Mouse (Mus musculus): ENCODE data around the gene Adamts18. TPM values are rescaled to one million over a fixed set of nuclear protein-coding genes. Genes with fewer than 3 reads are reported as not detected.

Adamts18 gene
- polyA plus RNA-seq (2014; fragmentation: Illumina TruSeq; extraction: RNeasy Lipid Tissue Mini Kit (QIAGEN cat#74804); ENCODE audit: low read depth, low replicate concordance) = 0.19 TPM

DNA sequence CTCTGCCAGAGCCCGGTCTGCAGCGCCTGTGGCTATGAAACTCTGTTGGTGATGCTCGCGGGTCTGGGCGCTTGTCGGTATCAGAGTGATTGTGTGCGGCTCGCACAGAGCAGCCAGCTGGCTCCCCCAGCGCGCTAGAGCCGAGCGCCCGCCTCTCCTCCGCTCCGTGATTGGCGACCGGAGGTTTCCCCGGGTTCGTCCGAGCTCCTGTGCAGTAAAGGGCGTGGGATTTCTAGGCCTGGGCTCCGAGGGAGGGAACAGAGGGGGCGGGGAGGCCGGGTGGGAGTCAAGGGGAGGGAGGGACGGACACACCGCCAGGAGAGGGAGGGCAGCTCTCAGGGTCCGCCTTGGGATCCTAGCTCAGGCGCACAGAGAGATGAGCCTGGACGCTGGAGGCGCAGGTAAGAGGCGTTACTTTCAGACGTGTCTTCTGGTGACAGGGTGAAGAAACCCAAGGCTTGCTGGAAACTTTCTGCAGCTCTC lies at the start of gene Adamts18:
TSS of gene Adamts18 (minus strand) at position 86 of the 483 bp plus-strand sequence.

Other genes with a start within 250 kb of the Adamts18 start
- 9.9 TPM for gene Mon1b, start 213.2 kb downstream of the Adamts18 start, polyA plus RNA-seq (2014; fragmentation: Illumina TruSeq; extraction: RNeasy Lipid Tissue Mini Kit (QIAGEN cat#74804); ENCODE audit: low read depth, low replicate concordance)
- 1.5 TPM for gene Syce1l, start 205.5 kb downstream of the Adamts18 start, polyA plus RNA-seq (2014; fragmentation: Illumina TruSeq; extraction: RNeasy Lipid Tissue Mini Kit (QIAGEN cat#74804); ENCODE audit: low read depth, low replicate concordance)

All from adipose tissue, adult 10 weeks (tissue).